Mouse (Mus musculus): ENCODE data around the gene Tdpoz5.
"Not testable (repeated sequence)": the region's sequence is repeated elsewhere in the genome, so short reads cannot be mapped to it uniquely, and the experiment has no call there.

DNA sequence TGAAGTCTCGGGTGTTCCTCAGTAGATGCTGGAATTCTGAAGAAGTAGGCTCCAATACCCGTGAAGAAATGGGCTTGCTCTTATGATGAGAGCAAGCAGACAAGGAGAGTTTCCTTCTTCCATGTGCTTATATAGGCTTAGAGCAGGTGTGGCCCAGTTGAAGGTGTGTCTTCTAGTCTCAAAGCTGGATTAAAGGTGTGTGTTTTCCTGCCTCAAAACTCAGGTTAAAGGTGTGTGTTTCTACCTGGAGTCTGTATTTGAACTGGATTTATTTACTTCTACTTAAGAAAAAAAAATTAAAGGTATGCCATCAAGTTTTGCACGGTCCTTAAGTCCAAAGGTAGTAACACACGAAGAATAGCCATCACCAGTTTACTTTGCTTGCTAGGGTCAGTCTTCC lies 17.7 kb downstream of the Tdpoz5 start, which contains the start of gene Gm9117:
- not testable (repeated sequence) for TF ChIP-seq CTCF (IDR thresholded peaks at IDR 0.05; ENCODE audit: control insufficient read depth, insufficient read depth, insufficient read length); MYOD1 (IDR thresholded peaks at IDR 0.05; ENCODE audit: control insufficient read depth, insufficient read length, low read depth); MAX (IDR thresholded peaks at IDR 0.05)
